Mouse (Mus musculus): ENCODE results near the gene Lrrk1. TPM values are rescaled to one million over a fixed set of nuclear protein-coding genes. Genes with fewer than 3 reads are reported as not detected.

Lrrk1 gene
- polyA plus RNA-seq, 1 experiment from 2014 or later: 3.6 TPM

DNA sequence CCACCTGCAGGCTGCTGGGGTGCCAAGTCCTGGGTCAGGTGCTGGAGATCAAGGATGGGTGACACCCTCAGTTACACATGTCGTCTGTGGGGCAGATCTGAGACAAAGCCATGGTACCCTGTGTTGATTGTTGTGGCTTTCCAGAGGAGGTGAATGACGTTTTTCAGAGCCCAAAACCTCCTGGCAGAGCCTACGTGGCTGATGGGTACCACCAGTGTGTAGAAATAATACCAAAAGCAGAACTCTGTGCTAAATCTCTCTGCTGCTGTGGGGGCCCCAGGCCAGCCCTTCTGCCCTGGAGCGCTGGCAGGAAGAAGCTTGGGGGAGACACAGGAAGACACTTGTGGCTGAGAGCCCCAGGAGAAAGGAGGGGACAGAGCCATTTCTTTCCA lies 157.9 kb downstream of the Lrrk1 start:
- Histone ChIP-seq H3K4me1 (ENCODE audit: control insufficient read depth, insufficient read depth, low read length) (peaks cover 7% of the 10 kb centered on the region; the same call in 1 of the 2 replicates), H3K27ac (replicated peaks; ENCODE audit: low read depth, low read length) (peak overlapping the region; percentile 75), H3K36me3 (ENCODE audit: control insufficient read depth, insufficient read depth, low read length) (no peaks in the 10 kb centered on the region), H3K27me3 (ENCODE audit: control insufficient read depth, insufficient read depth, low read length) (no peaks in the 10 kb centered on the region), H3K4me3 (replicated peaks; ENCODE audit: low read depth, low read length) (no peak overlapping the region), H3K4me2 (ENCODE audit: low read length) (no peak overlapping the region), H3K9me3 (ENCODE audit: control insufficient read depth, low read length) (no peaks in the 10 kb centered on the region), H3K9ac (replicated peaks; ENCODE audit: low read length) (no peak overlapping the region; the same call in 1 of the 2 replicates)
- DNase-seq (no peak), ATAC-seq (ENCODE audit: low FRiP score, low TSS enrichment) (0 out of 2 replicates have a peak, but pooled peaks have one; percentile 18)
- 35% methylated on average over 4 of the region's 4 CpGs for WGBS

DNA sequence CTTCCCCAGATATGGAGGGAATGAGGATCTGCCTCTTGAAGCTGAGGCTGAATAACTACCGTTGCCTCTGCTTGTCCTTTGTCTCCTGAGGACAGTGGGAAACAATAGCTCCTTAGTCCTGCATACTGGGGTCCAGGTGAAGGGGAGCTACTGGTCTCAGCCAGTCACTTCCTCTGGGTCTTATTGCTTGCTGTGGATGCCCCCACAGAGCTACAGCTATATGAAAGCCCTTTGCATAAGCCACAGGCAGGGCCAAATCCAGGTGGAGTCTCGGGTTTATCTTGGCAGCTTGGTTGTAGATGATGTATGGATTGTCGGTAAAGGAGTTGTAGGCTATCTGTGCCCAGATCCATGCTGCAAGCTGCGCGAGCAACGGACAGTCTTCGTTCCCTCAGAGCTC lies 158.7 kb downstream of the Lrrk1 start:
- H3K36me3 ChIP-seq (ENCODE audit: control insufficient read depth, insufficient read depth, low read length): no peaks in the 10 kb centered on the region
- ATAC-seq (ENCODE audit: low FRiP score, low TSS enrichment): no peak
- H3K4me2 ChIP-seq (ENCODE audit: low read length): no peak overlapping the region
- no peaks in the 10 kb centered on the region for H3K9me3 ChIP-seq (ENCODE audit: control insufficient read depth, low read length)
- DNase-seq: no peak
- no peak overlapping the region for H3K27ac ChIP-seq (replicated peaks; ENCODE audit: low read depth, low read length)
- H3K27me3 ChIP-seq (ENCODE audit: control insufficient read depth, insufficient read depth, low read length): no peaks in the 10 kb centered on the region
- H3K4me1 ChIP-seq (ENCODE audit: control insufficient read depth, insufficient read depth, low read length): peaks cover 7% of the 10 kb centered on the region; the same call in 1 of the 2 replicates
- 73% methylated on average over 7 of the region's 7 CpGs for WGBS
- no peak overlapping the region for H3K4me3 ChIP-seq (replicated peaks; ENCODE audit: low read depth, low read length)
- no peak overlapping the region for H3K9ac ChIP-seq (replicated peaks; ENCODE audit: low read length)

- 90% methylated on average over 2 of the region's 2 CpGs for WGBS
- Histone ChIP-seq H3K36me3 (ENCODE audit: control insufficient read depth, insufficient read depth, low read length) (no peaks in the 10 kb centered on the region), H3K4me2 (ENCODE audit: low read length) (no peak overlapping the region), H3K4me3 (replicated peaks; ENCODE audit: low read depth, low read length) (no peak overlapping the region), H3K9ac (replicated peaks; ENCODE audit: low read length) (no peak overlapping the region), H3K9me3 (ENCODE audit: control insufficient read depth, low read length) (no peaks in the 10 kb centered on the region), H3K27ac (replicated peaks; ENCODE audit: low read depth, low read length) (no peak overlapping the region), H3K4me1 (ENCODE audit: control insufficient read depth, insufficient read depth, low read length) (peaks cover 7% of the 10 kb centered on the region; the same call in 1 of the 2 replicates), H3K27me3 (ENCODE audit: control insufficient read depth, insufficient read depth, low read length) (no peaks in the 10 kb centered on the region)
- DNase-seq (no peak), ATAC-seq (ENCODE audit: low FRiP score, low TSS enrichment) (no peak)
These were observed 159.6 kb downstream of the Lrrk1 start for GRCm38 (mm10) chr7:66228610-66228920.

DNA sequence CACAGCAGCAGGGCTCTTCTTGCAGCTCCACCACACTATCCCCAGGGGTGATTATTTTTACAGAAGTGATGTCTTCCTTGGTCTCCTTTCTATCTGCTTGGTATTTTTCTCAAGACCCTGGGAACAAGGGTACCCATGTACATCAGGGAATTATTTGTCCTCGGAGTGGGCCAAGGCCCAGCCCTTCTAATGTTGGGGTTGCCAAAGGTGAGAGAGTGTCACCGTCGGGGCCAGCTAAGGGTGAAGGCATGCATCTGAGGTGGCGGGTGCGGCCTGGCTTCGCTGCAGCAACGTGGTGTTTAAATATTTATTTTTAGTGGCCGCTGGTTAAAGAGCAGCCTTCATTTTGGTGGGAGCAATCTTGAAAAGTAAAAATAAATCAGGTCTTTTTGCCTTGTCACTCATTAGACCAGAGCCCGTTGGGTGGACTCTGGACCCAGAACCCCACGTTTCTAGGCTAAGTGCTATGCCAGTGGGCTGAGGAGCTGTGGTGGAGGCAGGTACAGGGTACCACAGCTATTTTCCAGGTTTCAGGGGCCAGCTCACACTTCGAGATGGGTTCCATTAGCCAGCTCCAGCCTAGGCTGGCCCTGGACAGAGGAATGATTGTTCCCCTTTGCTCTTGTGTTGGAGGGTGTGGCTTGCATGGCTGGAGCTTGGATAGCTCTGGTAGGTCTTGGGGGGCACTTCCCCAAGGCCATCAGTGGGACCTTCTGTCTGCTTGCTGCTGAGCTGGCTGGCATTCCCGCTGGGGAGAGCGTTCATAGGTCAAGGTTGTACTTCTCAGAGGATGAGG lies 160.1 kb downstream of the Lrrk1 start:
- H3K9me3 ChIP-seq (ENCODE audit: control insufficient read depth, low read length): no peaks in the 10 kb centered on the region
- ATAC-seq (ENCODE audit: low FRiP score, low TSS enrichment) (no peak), DNase-seq (no peak)
- H3K9ac ChIP-seq (replicated peaks; ENCODE audit: low read length): no peak overlapping the region
- H3K4me3 ChIP-seq (replicated peaks; ENCODE audit: low read depth, low read length): no peak overlapping the region
- 92% methylated on average over 13 of the region's 13 CpGs for WGBS
- no peaks in the 10 kb centered on the region for H3K27me3 ChIP-seq (ENCODE audit: control insufficient read depth, insufficient read depth, low read length)
- H3K4me2 ChIP-seq (ENCODE audit: low read length): no peak overlapping the region
- no peaks in the 10 kb centered on the region for H3K36me3 ChIP-seq (ENCODE audit: control insufficient read depth, insufficient read depth, low read length)
- H3K27ac ChIP-seq (replicated peaks; ENCODE audit: low read depth, low read length): no peak overlapping the region
- H3K4me1 ChIP-seq (ENCODE audit: control insufficient read depth, insufficient read depth, low read length): peaks cover 7% of the 10 kb centered on the region; the same call in 1 of the 2 replicates

DNA sequence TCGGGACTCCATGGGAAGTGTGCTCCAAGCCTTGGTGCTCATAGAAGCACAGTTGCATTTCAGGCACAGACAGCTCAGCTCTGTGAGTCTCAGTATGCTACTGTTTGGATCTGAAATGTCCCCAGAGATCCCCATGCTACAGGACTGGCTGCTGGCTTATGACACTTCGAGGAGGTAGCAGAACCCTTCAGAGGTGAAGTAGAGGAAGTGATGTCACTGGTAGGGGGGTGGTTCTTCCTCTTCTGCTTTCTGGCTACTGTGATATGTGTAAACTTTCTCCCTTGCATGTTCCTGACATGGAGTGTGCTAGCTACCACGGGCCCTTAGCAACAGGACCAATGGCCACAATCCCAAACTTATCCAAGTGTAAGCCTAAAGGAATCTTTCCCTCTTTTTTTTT lies 162.3 kb downstream of the Lrrk1 start:
- no peaks in the 10 kb centered on the region for H3K9me3 ChIP-seq (ENCODE audit: control insufficient read depth, low read length)
- ATAC-seq (ENCODE audit: low FRiP score, low TSS enrichment): no peak
- H3K36me3 ChIP-seq (ENCODE audit: control insufficient read depth, insufficient read depth, low read length): no peaks in the 10 kb centered on the region
- no peaks in the 10 kb centered on the region for H3K27me3 ChIP-seq (ENCODE audit: control insufficient read depth, insufficient read depth, low read length)
- no peak overlapping the region for H3K4me2 ChIP-seq (ENCODE audit: low read length)
- DNase-seq: no peak
- H3K27ac ChIP-seq (replicated peaks; ENCODE audit: low read depth, low read length): no peak overlapping the region
- no peak overlapping the region for H3K4me3 ChIP-seq (replicated peaks; ENCODE audit: low read depth, low read length)
- 86% methylated on average over 3 of the region's 3 CpGs for WGBS
- no peak overlapping the region for H3K9ac ChIP-seq (replicated peaks; ENCODE audit: low read length)
- peaks cover 7% of the 10 kb centered on the region; the same call in 1 of the 2 replicates for H3K4me1 ChIP-seq (ENCODE audit: control insufficient read depth, insufficient read depth, low read length)

- H3K27ac ChIP-seq (replicated peaks; ENCODE audit: low read depth, low read length): no peak overlapping the region
- 95% methylated on average over 6 of the region's 6 CpGs for WGBS
- no peaks in the 10 kb centered on the region for H3K9me3 ChIP-seq (ENCODE audit: control insufficient read depth, low read length)
- ATAC-seq (ENCODE audit: low FRiP score, low TSS enrichment) (no peak), DNase-seq (no peak)
- no peaks in the 10 kb centered on the region for H3K4me1 ChIP-seq (ENCODE audit: control insufficient read depth, insufficient read depth, low read length)
- no peak overlapping the region for H3K9ac ChIP-seq (replicated peaks; ENCODE audit: low read length)
- H3K27me3 ChIP-seq (ENCODE audit: control insufficient read depth, insufficient read depth, low read length): no peaks in the 10 kb centered on the region
- H3K36me3 ChIP-seq (ENCODE audit: control insufficient read depth, insufficient read depth, low read length): no peaks in the 10 kb centered on the region
- no peak overlapping the region for H3K4me3 ChIP-seq (replicated peaks; ENCODE audit: low read depth, low read length)
- H3K4me2 ChIP-seq (ENCODE audit: low read length): no peak overlapping the region
These were observed 163.6 kb downstream of the Lrrk1 start for GRCm38 (mm10) chr7:66224541-66224940.

- no peaks in the 10 kb centered on the region for H3K9me3 ChIP-seq (ENCODE audit: control insufficient read depth, low read length)
- WGBS: 94% methylated on average over 1 of the region's 1 CpGs
- H3K4me3 ChIP-seq (replicated peaks; ENCODE audit: low read depth, low read length): no peak overlapping the region
- no peak overlapping the region for H3K4me2 ChIP-seq (ENCODE audit: low read length)
- no peak overlapping the region for H3K9ac ChIP-seq (replicated peaks; ENCODE audit: low read length)
- H3K27ac ChIP-seq (replicated peaks; ENCODE audit: low read depth, low read length): no peak overlapping the region
- DNase-seq: no peak
- H3K27me3 ChIP-seq (ENCODE audit: control insufficient read depth, insufficient read depth, low read length): no peaks in the 10 kb centered on the region
- no peak for ATAC-seq (ENCODE audit: low FRiP score, low TSS enrichment)
- H3K36me3 ChIP-seq (ENCODE audit: control insufficient read depth, insufficient read depth, low read length): no peaks in the 10 kb centered on the region
- no peaks in the 10 kb centered on the region for H3K4me1 ChIP-seq (ENCODE audit: control insufficient read depth, insufficient read depth, low read length)
These were observed 164.4 kb downstream of the Lrrk1 start for GRCm38 (mm10) chr7:66223731-66224130.

DNA sequence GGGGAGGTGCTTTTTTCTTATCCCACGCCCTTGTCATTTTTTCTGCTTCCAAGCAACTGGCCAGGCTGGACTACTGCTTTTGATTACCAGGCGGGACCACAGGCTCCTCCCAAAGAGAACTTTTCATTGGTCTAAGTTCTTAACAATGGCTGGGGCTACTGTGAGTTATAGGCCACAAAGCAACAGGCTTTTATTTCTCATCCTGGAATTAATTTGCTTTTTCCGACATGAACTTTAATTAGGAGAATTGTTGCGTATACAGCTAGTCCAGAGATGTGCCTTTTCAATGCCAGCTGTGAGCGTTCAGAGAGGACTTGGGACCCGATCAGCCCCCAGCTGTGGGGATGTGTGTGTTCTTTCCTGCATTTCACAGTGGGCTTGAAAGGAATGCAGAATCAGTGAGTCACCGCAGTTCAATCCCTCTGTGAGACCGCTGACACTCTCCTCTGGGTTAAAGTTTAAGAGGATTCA lies 165.5 kb downstream of the Lrrk1 start:
- H3K4me1 ChIP-seq (ENCODE audit: control insufficient read depth, insufficient read depth, low read length): 0 out of 2 replicates have a peak, but pooled peaks cover 4% of the 10 kb centered on the region
- H3K36me3 ChIP-seq (ENCODE audit: control insufficient read depth, insufficient read depth, low read length): no peaks in the 10 kb centered on the region
- H3K4me3 ChIP-seq (replicated peaks; ENCODE audit: low read depth, low read length): no peak overlapping the region
- H3K9ac ChIP-seq (replicated peaks; ENCODE audit: low read length): no peak overlapping the region
- H3K9me3 ChIP-seq (ENCODE audit: control insufficient read depth, low read length): no peaks in the 10 kb centered on the region
- no peak for ATAC-seq (ENCODE audit: low FRiP score, low TSS enrichment)
- no peak for DNase-seq
- no peaks in the 10 kb centered on the region for H3K27me3 ChIP-seq (ENCODE audit: control insufficient read depth, insufficient read depth, low read length)
- 17% methylated on average over 8 of the region's 8 CpGs for WGBS
- H3K4me2 ChIP-seq (ENCODE audit: low read length): no peak overlapping the region
- H3K27ac ChIP-seq (replicated peaks; ENCODE audit: low read depth, low read length): no peak overlapping the region

- no peak overlapping the region for H3K9ac ChIP-seq (replicated peaks; ENCODE audit: low read length)
- DNase-seq (no peak), ATAC-seq (ENCODE audit: low FRiP score, low TSS enrichment) (no peak)
- no peak overlapping the region for H3K4me3 ChIP-seq (replicated peaks; ENCODE audit: low read depth, low read length)
- no peak overlapping the region for H3K4me2 ChIP-seq (ENCODE audit: low read length)
- H3K4me1 ChIP-seq (ENCODE audit: control insufficient read depth, insufficient read depth, low read length): 0 out of 2 replicates have a peak, but pooled peaks cover 4% of the 10 kb centered on the region
- WGBS: 65% methylated on average over 4 of the region's 4 CpGs
- H3K27ac ChIP-seq (replicated peaks; ENCODE audit: low read depth, low read length): no peak overlapping the region
- H3K9me3 ChIP-seq (ENCODE audit: control insufficient read depth, low read length): no peaks in the 10 kb centered on the region
- H3K36me3 ChIP-seq (ENCODE audit: control insufficient read depth, insufficient read depth, low read length): no peaks in the 10 kb centered on the region
- no peaks in the 10 kb centered on the region for H3K27me3 ChIP-seq (ENCODE audit: control insufficient read depth, insufficient read depth, low read length)
These were observed 168.3 kb downstream of the Lrrk1 start for GRCm38 (mm10) chr7:66219794-66220227.

Data from midbrain, embryonic 14.5 days (tissue).